Mouse (Mus musculus) embryonic facial prominence, embryonic 11.5 days (tissue): ENCODE measurements at regions not wholly inside any gene's neighbourhood (a gene's known extent, or its start where the extent isn't known, plus 50 kb on each side); places are given as distances from the start of the nearest gene placed in this dataset.

Experiments
- ATAC-seq: fragments of 200-750 bp; cut with Nextera tagmentation; replicated peaks from 2 replicates; pipeline ENCODE4 v1.8.0; 2017; ENCODE audit warnings: low read depth; ENCODE audit not compliant: insufficient number of reproducible peaks, low FRiP score, low TSS enrichment
- DNase-seq: peaks from one replicate; pipeline ENCODE4 v3.0.0-alpha.2; 2015; ENCODE audit warnings: low spot score
- H3K27ac ChIP-seq: fragments of 300-500 bp; sonication (generic); replicated peaks from 2 replicates; pipeline ENCODE4 v1.5.1; 2014; ENCODE audit warnings: mild to moderate bottlenecking, low read depth, low read length, control low read depth
- H3K27me3 ChIP-seq: fragments of 300-500 bp; sonication (generic); 2 replicates; pipeline ENCODE4 v1.6.1; 2014; ENCODE audit warnings: mild to moderate bottlenecking, low read length, moderate library complexity, mixed read lengths; ENCODE audit not compliant: control insufficient read depth, insufficient read depth
- H3K36me3 ChIP-seq: fragments of 300-500 bp; sonication (generic); replicated peaks from 2 replicates; pipeline ENCODE4 v1.6.1; 2014; ENCODE audit warnings: low read depth, mild to moderate bottlenecking, low read length, moderate library complexity, mixed read lengths; ENCODE audit not compliant: control insufficient read depth, insufficient read depth
- H3K4me1 ChIP-seq: fragments of 300-500 bp; sonication (generic); 2 replicates; pipeline ENCODE4 v1.6.1; 2014; ENCODE audit warnings: low read length, mixed read lengths; ENCODE audit not compliant: control insufficient read depth, insufficient read depth
- H3K4me2 ChIP-seq: fragments of 300-500 bp; sonication (generic); 2 replicates; pipeline ENCODE4 v1.6.1; 2014; ENCODE audit warnings: low read depth, mild to moderate bottlenecking, control low read depth, low read length, moderate library complexity
- H3K4me3 ChIP-seq: fragments of 300-500 bp; sonication (generic); 2 replicates; pipeline ENCODE4 v1.5.1; 2014; ENCODE audit warnings: low read depth, low read length, control low read depth
- H3K9ac ChIP-seq: fragments of 300-500 bp; sonication (generic); replicated peaks from 2 replicates; pipeline ENCODE4 v1.6.1; 2014; ENCODE audit warnings: mild to moderate bottlenecking, control low read depth, low read length
- H3K9me3 ChIP-seq: fragments of 300-500 bp; sonication (generic); replicated peaks from 2 replicates; pipeline ENCODE4 v1.6.1; 2016; ENCODE audit warnings: mild to moderate bottlenecking, low read length, inconsistent platforms, mixed read lengths; ENCODE audit not compliant: control insufficient read depth
- WGBS: fragments of 180-500 bp; shearing (Covaris S2); extraction: QIAGEN DNeasy Blood & Tissue Kit; methylation state at CpG from one replicate; pipeline ENCODE4 v1.1.7; 2014; 5-methylcytosine and 5-hydroxymethylcytosine counted together

- WGBS = 84% methylated on average over 3 of the region's 3 CpGs
- Histone ChIP-seq H3K27me3 (no peaks in the 10 kb centered on the region), H3K4me3 (no peak overlapping the region), H3K27ac (no peak overlapping the region), H3K4me2 (no peak overlapping the region), H3K9me3 (no peaks in the 10 kb centered on the region), H3K9ac (no peak overlapping the region), H3K4me1 (no peaks in the 10 kb centered on the region), H3K36me3 (no peaks in the 10 kb centered on the region)
- DNase-seq = no peak
- ATAC-seq = no peak
Observed at GRCm38 (mm10) chr3:42153372-42153771, 411.0 kb downstream of the D3Ertd751e start.

DNA sequence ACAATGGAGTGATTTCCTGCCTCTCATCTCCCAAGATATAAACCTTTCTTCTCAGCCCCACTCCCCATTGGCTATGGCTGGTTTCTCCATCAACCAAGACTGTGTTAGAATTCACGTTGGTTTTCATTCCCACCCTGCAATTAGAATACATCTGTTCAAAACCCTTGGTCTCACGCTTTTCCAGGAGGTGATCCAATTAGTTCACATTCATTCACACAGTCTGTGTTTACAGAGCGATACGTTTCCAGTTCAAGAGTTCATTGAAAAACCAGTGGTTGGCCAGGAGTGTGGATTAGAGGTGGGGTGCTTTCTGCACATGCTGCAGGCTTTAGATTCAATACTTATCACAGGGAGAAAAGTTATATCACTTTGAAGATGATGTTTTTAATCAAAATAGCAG is 412.5 kb downstream of the D3Ertd751e start:
- Histone ChIP-seq H3K4me3 (no peak overlapping the region), H3K4me2 (no peak overlapping the region), H3K4me1 (no peaks in the 10 kb centered on the region), H3K27ac (no peak overlapping the region), H3K36me3 (no peaks in the 10 kb centered on the region), H3K9me3 (no peaks in the 10 kb centered on the region), H3K27me3 (no peaks in the 10 kb centered on the region), H3K9ac (no peak overlapping the region)
- ATAC-seq (no peak), DNase-seq (no peak)
- WGBS = 45% methylated on average over 4 of the region's 4 CpGs

DNA sequence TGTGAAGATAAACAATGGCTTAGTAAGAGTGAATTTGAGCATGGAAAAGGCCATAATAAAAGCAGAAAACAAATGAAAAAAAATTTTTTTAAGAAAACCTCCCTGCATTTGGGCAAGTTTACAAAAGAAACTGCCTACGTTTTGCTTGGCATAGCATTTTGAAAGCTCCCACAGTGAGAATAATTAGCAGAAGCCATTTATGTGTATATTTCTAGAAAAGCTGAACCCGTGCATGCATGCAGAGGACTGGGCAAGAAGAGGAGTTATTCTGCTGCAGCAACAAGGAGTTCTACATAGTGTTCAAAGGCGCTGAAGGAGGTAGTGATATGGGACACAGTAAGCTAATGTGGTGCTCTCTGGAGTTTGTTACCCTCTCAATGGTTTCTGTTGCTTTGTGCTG is 421.3 kb downstream of the D3Ertd751e start:
- Histone ChIP-seq H3K9ac (no peak overlapping the region), H3K4me1 (no peaks in the 10 kb centered on the region), H3K36me3 (no peaks in the 10 kb centered on the region), H3K27ac (no peak overlapping the region), H3K27me3 (no peaks in the 10 kb centered on the region), H3K9me3 (no peaks in the 10 kb centered on the region), H3K4me2 (no peak overlapping the region), H3K4me3 (no peak overlapping the region)
- ATAC-seq (no peak), DNase-seq (no peak)
- WGBS = 71% methylated on average over 3 of the region's 3 CpGs

GRCm38 (mm10) chr3:42199206-42199605 is 456.8 kb downstream of the D3Ertd751e start:
- H3K27ac ChIP-seq = no peak overlapping the region
- no peak overlapping the region for H3K4me3 ChIP-seq
- no peak for DNase-seq
- 77% methylated on average over 1 of the region's 1 CpGs for WGBS
- H3K36me3 ChIP-seq = no peaks in the 10 kb centered on the region
- no peak overlapping the region for H3K9ac ChIP-seq
- H3K9me3 ChIP-seq = no peaks in the 10 kb centered on the region
- ATAC-seq = no peak
- no peaks in the 10 kb centered on the region for H3K27me3 ChIP-seq
- H3K4me1 ChIP-seq = no peaks in the 10 kb centered on the region
- no peak overlapping the region for H3K4me2 ChIP-seq

DNA sequence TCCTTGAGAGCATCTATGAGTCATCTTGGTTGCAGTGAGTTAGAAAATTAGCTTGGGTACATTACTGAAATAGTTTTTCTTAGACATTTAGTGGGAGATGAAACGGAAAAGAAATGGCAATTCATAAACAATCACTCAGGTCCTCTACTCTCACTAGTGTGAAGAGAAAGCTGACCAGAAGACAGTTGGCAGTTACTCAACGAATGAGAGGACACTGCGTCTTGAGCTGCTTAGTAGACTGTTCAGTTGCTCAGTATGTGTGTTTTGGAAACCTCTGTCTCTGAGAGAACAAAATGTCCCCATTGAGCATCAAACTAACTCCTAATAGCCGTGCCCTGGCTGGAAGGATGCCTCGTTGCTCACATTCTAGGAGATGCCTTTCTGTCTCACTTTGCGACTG is 459.0 kb downstream of the D3Ertd751e start:
- Histone ChIP-seq H3K9me3 (no peaks in the 10 kb centered on the region), H3K9ac (no peak overlapping the region), H3K4me1 (no peaks in the 10 kb centered on the region), H3K4me2 (no peak overlapping the region), H3K27ac (no peak overlapping the region), H3K27me3 (no peaks in the 10 kb centered on the region), H3K36me3 (no peaks in the 10 kb centered on the region), H3K4me3 (no peak overlapping the region)
- ATAC-seq (no peak), DNase-seq (no peak)
- 88% methylated on average over 6 of the region's 6 CpGs for WGBS

DNA sequence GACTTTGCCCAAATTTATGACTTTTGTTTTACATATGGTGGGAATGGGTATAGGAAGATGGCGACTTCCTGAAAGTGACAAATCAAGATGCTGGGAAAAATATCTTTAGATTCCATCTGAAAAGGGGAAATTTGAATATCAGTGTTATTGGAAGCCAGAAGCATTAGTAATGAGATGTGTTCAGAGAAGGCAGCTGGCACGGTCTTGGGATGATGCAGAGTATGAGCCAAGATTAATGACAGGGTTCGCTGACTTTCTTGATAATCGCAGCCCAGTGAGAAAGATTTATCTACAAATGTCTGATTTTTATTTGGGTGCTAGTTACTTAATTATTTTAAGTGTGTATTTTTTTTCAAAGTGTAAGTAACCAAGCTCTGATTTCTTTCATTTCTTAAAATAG is 463.2 kb downstream of the D3Ertd751e start:
- H3K9ac ChIP-seq = no peak overlapping the region
- no peak overlapping the region for H3K4me3 ChIP-seq
- no peaks in the 10 kb centered on the region for H3K4me1 ChIP-seq
- H3K9me3 ChIP-seq = no peaks in the 10 kb centered on the region
- DNase-seq (no peak), ATAC-seq (no peak)
- H3K36me3 ChIP-seq = no peaks in the 10 kb centered on the region
- 94% methylated on average over 4 of the region's 4 CpGs for WGBS
- no peaks in the 10 kb centered on the region for H3K27me3 ChIP-seq
- no peak overlapping the region for H3K4me2 ChIP-seq
- H3K27ac ChIP-seq = no peak overlapping the region

GRCm38 (mm10) chr3:42211420-42211819 is 469.0 kb downstream of the D3Ertd751e start:
- ATAC-seq (no peak), DNase-seq (no peak)
- Histone ChIP-seq H3K4me3 (no peak overlapping the region), H3K9ac (no peak overlapping the region), H3K4me2 (no peak overlapping the region), H3K27ac (no peak overlapping the region), H3K4me1 (no peaks in the 10 kb centered on the region), H3K27me3 (no peaks in the 10 kb centered on the region), H3K9me3 (no peaks in the 10 kb centered on the region), H3K36me3 (no peaks in the 10 kb centered on the region)
- WGBS = 88% methylated on average over 3 of the region's 3 CpGs

DNA sequence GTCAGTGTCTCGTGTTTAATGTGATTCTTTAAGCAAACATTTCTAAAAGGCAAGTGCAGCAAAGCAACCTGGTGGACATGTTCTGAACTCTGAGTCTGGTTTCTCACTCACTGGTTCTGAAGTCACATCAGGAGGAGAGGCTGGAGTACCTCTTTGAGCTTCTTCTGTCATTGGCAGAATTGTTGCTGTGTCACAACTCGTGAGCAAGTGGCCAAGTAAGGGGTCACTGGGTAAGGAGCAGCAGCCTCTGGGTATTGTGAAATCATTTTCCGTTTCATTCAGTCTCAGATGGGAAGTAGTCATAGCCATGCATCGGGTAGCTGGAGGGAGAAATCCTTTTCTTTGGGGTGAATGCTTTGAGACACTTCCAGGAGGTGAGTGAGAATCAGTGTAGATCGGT is 470.0 kb downstream of the D3Ertd751e start:
- Histone ChIP-seq H3K9ac (no peak overlapping the region), H3K9me3 (no peaks in the 10 kb centered on the region), H3K4me3 (no peak overlapping the region), H3K27me3 (no peaks in the 10 kb centered on the region), H3K36me3 (no peaks in the 10 kb centered on the region), H3K4me2 (no peak overlapping the region), H3K27ac (no peak overlapping the region), H3K4me1 (no peaks in the 10 kb centered on the region)
- no peak for DNase-seq
- 84% methylated on average over 5 of the region's 5 CpGs for WGBS
- no peak for ATAC-seq

- WGBS = 74% methylated on average over 6 of the region's 6 CpGs
- H3K4me3 ChIP-seq = no peak overlapping the region
- no peaks in the 10 kb centered on the region for H3K27me3 ChIP-seq
- no peak for ATAC-seq
- no peaks in the 10 kb centered on the region for H3K36me3 ChIP-seq
- DNase-seq = no peak
- no peak overlapping the region for H3K4me2 ChIP-seq
- no peaks in the 10 kb centered on the region for H3K9me3 ChIP-seq
- no peaks in the 10 kb centered on the region for H3K4me1 ChIP-seq
- no peak overlapping the region for H3K27ac ChIP-seq
- H3K9ac ChIP-seq = no peak overlapping the region
Observed at GRCm38 (mm10) chr3:42213163-42213562, 470.8 kb downstream of the D3Ertd751e start.
